Mouse (Mus musculus): ENCODE measurements around the gene 1700017B05Rik. TPM values are rescaled to one million over a fixed set of nuclear protein-coding genes. Genes with fewer than 3 reads are reported as not detected.

1700017B05Rik gene
- total RNA-seq, 2 experiments from 2014 or later: 11.5 to 16.7 TPM

DNA sequence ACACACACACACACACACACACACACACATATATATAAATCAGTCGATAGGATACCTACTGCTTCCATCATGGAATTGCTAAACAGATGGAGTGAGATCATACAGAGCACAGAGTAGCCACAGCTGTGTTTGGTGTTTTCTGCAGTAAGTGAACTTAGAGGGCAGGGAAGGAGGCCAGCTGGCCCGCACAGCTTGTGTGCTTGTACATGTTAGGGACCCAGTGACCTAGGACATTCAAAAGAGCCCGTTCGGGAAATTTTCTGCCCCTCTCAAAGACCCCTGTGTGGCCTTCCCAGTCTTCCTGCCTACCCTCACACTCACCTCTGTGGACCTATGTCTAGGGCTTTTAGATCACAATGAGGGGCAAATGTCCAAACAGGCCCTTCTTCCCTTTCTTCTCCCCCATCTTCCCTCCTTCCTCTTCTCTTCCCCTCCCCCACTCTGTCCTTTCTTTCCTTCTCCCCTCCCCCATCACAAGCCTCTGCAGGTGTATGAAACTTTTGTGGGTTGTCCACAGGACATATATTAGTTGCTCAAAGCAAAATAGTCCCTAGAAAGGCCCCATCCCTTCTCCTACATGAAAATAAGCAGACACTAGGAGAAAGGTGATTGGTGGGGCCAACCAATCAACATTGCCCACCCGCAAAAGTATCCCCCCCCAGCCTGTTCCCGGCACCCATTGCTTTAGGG is 11.5 kb upstream of the 1700017B05Rik start:
- intact Hi-C loops (cut with DNase I): no loop called here
- no peak for DNase-seq (ENCODE audit: low spot score in 2 of 2)

DNA sequence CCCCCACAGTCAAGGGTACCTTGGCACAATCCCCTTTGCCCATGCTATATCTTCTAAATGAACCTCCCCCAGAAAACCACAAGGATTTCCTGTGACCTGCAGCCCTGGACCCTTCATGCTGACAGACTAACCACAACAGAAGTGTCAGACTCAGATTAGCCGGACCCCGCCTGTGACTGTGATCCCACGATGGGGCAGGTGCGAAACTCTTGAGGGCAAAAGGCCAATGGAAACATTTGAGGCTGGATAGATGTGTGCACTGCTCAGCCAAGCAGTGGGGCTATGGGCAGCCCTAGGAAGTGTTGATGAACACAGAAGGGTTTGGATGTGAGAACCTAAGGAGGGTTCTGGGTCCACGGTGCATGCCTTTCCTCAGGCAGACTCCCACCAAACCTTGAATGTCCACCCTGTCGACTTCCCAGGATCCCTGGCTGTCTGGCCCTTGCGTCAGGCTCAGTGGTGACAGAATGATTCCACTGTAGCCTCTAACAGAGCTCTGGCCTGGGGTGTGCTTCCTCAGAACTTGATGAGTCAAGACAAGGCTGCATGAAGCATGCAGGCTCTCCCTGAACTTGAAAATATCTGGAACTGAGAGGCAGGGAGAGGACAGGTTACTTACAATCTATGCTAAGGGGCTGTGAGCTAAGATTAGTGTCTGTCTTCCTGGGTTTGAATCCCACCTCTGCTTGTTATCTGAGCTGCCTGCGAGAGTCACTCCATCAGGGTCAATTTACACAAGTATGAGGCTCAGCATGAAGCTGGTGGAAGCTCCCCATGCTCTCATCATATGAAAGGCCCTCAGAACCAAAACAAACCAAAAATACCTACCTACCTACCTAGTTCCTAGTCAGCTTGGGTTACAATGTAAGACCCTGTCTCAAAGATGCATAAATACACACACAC is 10.7 kb upstream of the 1700017B05Rik start:
- intact Hi-C loops (cut with DNase I): no loop called here
- DNase-seq (ENCODE audit: low spot score in 2 of 2): no peak

DNA sequence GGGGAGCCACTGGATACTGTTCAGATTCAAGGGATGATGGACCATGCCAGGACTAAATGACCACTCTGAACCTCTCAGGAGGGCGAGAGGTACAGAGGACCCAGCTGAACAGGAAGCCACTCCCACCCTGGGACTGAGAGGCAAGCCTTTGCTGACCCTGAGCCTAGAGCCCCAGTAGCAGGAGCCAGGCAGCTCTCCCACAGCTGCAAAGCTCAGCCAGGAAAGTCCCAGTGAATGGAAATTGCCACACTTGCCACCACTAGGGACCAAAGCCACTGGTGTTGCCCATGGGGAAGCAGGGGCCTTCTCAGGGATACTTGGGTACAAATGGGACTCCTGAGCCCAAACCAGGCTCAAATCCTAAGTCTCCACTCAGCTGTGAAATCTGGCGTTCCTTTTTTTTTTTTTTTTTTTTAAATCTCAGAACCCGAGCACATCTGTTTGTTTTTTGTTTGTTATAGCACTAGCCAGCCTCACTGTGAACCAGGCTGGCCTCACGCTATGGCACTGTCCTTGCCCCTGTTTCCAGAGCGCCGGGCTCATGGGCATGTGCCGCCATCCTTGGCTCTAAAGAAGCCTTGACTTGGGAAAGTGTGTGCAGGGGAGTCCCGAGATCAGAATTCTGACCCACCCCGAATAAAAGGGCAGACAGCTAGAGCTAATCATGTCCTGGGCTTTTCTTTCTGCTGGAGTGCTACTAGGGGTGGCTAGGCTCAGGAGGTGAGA is 9.6 kb upstream of the 1700017B05Rik start:
- intact Hi-C loops (cut with DNase I): no loop called here
- DNase-seq (ENCODE audit: low spot score in 2 of 2): no peak

DNA sequence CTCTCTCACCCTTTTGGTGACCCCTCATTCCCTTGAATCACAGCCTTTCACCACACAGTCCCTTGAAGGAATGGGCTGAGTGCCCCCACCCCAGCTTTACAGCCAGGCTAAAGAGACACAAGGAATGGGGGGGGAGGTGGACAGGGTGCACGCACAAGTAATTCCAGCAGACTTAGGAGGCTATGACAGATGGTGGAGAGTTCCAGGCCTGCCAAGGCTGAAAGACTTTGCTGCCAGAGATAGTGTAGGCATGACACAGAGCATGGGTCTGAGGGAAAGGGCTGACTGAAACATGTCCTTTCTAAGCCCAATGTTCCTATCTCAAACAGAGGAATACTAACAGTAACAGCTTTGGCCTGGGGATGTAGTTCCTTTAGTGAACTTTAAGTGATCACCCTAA is 8.7 kb upstream of the 1700017B05Rik start:
- DNase-seq (ENCODE audit: low spot score in 2 of 2): no peak
- intact Hi-C loops (cut with DNase I): no loop called here

DNA sequence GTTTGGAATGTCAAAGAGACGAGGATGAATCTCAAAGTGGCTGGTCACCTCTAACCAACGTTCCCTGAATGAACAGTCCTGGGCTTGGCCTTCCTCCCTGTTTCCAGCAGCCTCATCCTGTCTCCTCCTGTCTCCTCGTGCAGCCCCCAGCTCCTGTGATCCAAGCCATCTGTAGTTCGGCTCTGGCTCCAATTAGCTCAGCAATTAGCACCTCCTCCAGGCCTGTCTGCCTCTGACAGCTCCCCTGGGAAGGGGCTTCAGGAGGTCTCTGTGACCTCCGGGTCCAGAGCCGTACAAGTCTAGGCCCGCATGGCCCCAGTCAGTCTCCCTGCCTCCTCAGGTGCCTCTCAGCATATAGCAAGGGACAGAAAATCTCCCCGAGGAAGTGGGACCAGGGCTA is 8.0 kb upstream of the 1700017B05Rik start:
- intact Hi-C loops (cut with DNase I): no loop called here
- DNase-seq (ENCODE audit: low spot score in 2 of 2): no peak

DNA sequence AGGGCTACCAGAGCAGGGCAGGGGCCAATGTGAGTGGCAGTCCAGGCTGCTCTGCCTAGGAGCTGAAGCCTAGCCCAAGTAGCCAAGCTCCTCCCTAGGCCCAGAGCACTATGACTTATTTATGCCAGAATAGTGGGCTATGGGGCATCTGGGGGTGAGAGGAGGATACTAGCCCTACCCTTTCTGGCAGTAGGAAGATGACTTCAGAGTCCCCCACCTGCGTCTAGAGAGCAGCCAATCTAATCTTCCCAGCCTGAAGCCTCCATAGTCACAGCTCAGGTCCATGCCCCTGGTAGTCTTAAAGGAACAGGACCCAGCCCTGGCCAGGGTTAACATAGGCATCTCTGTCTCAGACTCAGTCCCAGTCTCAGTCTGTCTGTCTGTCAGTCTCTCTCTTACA is 7.0 kb upstream of the 1700017B05Rik start:
- intact Hi-C loops (cut with DNase I): no loop called here
- DNase-seq (ENCODE audit: low spot score in 2 of 2): no peak

DNA sequence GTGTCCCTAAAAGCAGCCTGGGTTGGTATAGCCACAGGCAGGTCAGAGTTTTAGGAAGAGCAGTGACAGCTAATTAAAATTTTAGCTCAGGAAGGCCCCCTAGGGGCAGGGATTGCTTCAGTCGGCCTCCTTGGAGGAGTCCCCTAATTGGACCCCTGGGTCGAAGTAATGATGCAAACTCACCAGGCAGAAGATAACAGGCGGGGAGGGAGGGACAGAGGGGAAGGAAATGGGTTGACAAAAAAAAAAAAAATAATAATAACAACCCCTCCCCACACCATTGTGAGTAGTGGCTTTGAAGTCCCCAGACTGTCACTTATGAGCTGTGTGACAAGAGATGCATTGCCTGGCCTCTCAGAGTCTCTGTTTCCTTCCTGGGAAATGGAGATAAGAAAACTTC is 6.2 kb upstream of the 1700017B05Rik start:
- intact Hi-C loops (cut with DNase I): no loop called here
- no peak for DNase-seq (ENCODE audit: low spot score in 2 of 2)

DNA sequence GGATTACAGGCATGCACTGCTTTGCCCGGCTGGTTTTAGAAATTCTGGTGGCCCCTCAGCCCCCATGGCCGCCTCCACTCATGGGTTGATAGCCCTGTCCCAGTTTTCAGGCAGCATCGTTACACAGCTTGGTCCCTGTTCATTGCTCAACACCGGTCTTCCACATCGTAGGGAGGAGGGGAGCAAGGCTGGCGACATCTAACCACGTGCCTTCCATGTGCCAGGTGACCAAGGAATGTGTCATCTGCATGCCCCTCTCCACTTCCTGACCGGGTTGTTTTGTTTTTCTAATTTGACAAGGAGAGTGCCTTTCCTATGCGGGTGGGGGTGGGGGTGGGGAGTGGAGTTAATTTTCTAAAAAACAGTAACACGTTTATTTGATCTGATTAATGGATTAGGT is 5.7 kb upstream of the 1700017B05Rik start:
- intact Hi-C loops (cut with DNase I): no loop called here
- DNase-seq (ENCODE audit: low spot score in 2 of 2): no peak

DNA sequence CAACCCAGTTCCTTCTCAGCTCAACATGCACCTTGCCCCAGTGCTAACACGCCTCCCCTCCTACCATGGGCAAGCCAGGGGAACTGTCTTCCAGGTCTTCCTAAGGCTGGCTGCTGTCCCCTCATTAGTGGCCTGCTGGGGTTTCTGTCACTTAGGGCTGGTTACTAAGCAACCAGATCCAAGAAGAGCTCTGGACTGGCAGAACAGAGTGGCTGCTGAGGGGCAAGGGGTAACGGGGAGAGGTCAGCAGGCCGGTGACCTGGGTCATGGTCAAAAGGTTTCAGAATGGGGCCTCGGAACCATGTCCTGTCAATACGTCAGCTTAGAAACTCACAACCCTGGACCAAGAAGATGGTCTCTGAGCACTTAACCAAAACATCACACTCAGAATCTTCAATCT is 5.0 kb upstream of the 1700017B05Rik start:
- intact Hi-C loops (cut with DNase I): no loop called here
- no peak for DNase-seq (ENCODE audit: low spot score in 2 of 2)

DNA sequence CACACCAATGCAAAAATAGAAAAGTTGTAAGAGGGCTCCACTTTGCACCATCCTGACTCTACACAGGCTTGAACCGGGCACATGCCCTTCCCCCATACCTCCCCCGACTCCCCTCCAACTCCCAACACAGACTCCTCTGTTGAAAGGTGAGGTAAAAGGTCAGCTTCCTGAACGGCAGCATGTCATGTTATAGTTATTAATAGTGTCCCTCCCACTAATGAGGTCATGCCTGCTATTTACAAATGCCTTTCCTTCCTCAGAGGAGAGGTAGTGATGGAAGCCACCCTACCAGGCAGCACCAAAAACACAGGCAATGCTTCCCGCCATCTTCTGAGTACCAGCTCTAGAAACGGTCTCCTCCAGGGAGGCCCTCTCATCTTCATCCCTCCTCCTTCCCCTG is 2.7 kb upstream of the 1700017B05Rik start:
- no peak for DNase-seq (ENCODE audit: low spot score in 2 of 2)
- intact Hi-C loops (cut with DNase I): no loop called here

DNA sequence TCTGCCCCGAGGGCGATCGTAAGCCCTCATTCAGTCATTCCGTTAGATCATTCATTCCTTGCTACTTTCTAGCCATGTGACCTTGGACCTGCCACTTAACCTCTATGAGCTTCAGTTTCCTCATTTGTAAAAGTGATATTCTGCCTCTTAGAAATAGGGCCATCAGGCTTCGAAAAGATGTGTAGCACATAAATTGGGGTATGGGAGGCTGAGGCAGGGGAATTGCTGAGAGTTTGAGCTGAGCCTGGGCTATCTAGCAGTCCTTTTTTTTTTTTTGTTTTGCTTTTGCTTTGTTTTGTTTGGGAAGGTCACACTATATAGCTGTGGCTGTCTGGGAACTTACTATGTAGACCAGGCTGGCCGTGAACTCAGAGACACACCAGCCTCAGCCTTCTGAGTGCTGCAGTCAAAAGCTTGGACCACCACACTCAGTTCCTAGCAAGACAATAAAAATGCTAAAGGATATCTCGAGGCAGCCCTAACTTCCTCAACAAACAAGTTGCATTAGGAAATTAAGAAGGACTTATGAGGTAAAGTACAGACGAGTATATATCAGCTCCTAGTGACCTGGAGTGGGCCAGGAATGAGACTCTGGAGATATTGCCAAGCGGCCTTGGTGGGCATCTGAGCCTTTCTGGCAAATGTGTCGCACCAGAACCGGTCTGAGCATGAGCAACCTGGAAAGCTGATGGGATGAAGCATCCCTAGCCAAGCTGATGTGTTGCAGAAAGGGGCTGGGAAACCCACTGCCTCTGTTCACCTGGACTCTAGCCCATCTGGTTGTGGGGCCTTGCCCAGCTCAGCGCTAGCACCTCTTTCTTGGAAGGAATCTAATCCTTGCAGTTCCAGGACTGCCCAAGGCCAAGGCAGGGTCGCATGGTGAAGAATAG is 628 bp upstream of the 1700017B05Rik start:
- DNase-seq (ENCODE audit: low spot score in 2 of 2): no peak
- intact Hi-C loops (cut with DNase I): no loop called here

DNA sequence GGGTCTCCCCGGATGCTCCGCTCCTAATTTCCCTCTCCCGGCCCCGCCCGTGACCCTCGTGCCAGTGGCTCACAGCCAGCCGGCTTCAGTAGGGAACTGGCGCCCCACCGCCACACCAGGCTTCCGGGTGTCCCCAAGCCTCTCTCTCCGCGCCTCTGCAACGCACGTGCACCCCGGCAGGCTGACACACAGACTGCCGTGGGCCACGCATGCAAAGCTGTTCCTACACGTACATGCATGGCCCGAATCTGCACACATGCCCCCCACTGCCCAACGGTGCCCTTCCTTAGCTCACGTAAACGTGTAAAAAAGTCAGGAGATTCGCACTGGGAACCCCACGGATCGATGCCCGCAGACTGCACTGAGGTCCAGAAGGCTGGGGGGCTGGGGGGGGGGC is 898 bp downstream of the 1700017B05Rik start:
- intact Hi-C loops (cut with DNase I): no loop called here
- peak; percentile 61 to 71 for DNase-seq (ENCODE audit: low spot score in 2 of 2)

DNA sequence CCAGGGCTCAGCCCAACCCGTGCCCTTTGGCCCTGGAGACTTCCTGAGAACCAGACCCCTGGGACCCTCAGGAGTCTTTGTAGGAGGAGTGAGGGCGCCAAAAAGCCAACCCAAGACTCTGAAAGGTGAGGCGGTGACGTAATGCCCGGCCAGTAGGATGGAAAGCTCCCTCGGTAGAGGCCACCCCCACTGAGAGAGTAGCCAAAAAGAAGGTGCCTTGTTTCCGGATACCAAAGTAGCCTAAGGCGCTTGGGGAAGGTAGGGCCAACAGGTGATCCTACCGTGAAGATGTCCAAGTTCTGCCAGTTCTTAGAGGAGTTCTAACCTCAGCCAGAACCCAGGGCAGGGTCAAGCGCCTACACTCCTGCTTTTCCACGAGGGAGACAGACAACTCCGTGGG is 1.5 kb downstream of the 1700017B05Rik start:
- intact Hi-C loops (cut with DNase I): no loop called here
- no peak for DNase-seq (ENCODE audit: low spot score in 2 of 2)

DNA sequence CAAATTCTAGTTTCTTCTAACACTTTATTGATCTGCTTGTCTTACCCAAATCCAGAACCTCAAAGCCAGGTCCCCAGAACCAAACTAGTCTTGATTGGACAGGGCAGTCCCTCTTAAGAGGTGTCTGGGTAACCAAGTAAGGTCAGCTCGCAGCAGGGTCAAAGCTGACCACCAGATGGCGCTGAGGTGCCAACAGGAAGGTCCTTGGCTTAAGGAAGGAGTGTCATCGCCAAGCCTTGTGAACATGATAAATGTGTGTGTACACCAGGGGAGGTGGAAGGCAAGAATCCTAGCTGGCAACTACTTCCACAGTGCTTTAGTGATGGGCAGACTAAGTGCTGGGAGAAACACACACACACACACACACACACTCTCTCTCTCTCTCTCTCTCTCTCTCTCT is 2.7 kb downstream of the 1700017B05Rik start:
- intact Hi-C loops (cut with DNase I): loop anchor here (1.0 kb wide), 1 partner anchor 174 kb away; no protein-coding TSS in a partner anchor
- DNase-seq (ENCODE audit: low spot score in 2 of 2): peak; percentile 91 to 93

DNA sequence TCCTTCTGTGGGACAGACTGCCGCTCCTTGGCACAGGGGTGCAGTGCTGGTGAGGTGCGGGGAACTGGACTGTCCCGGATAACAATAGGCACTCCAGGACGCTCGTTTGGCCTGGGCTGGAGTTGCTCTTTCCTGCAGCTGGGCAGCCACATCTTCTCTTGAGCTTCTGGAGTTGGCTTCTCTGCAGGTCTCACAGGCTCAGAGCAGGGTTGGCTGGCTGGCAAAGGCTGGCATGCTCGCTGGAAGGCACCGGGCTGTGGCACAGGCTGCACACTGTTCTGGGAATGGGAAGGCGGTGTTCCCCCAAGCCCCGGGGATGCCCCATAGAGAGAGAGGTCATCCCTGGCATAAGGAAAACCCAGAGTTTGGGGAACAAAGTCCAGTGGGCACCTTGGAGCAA is 4.8 kb downstream of the 1700017B05Rik start:
- intact Hi-C loops (cut with DNase I): no loop called here
- peak in 1 of 2 experiments; percentile 25 for DNase-seq (ENCODE audit: low spot score in 2 of 2)

DNA sequence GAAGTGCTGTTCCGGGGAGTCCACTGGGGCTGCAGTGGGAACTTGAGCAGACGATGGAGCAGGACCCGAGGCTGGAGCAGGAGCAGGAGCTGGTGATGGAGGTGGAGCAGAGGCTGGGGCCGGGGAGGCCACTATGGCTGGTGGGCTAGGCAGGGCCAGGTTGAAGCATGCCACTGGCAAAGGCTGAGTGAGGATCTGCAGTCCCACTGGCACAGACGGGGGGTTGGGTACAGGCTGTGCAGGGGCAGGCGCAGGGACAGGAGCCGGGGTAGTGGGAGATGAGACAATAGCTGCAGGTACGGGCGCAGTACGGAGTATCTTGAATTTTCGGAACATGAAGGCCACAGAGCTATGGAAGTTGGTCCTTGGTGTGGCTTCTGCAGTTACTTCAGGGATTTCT is 5.6 kb downstream of the 1700017B05Rik start:
- intact Hi-C loops (cut with DNase I): no loop called here
- DNase-seq (ENCODE audit: low spot score in 2 of 2): no peak

DNA sequence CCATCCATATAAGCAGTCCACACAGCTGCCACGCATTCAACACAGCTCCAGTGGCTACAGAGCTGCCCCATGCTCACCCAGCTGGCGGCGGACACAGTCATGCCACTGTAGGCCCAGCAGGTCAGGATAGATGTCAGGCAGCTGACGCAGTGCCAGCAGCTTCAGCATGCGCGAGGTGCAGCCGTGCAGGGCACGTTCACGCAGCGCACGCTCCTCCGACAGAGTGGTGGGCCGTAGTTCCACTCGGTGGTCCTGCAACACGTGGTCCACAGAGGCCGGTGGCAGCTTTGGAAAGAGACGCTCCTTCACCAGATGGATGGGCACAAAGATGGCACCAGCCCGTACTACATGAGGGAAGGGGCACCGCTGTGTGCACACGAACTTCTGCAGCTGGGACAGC is 6.1 kb downstream of the 1700017B05Rik start:
- DNase-seq (ENCODE audit: low spot score in 2 of 2): no peak
- intact Hi-C loops (cut with DNase I): no loop called here

DNA sequence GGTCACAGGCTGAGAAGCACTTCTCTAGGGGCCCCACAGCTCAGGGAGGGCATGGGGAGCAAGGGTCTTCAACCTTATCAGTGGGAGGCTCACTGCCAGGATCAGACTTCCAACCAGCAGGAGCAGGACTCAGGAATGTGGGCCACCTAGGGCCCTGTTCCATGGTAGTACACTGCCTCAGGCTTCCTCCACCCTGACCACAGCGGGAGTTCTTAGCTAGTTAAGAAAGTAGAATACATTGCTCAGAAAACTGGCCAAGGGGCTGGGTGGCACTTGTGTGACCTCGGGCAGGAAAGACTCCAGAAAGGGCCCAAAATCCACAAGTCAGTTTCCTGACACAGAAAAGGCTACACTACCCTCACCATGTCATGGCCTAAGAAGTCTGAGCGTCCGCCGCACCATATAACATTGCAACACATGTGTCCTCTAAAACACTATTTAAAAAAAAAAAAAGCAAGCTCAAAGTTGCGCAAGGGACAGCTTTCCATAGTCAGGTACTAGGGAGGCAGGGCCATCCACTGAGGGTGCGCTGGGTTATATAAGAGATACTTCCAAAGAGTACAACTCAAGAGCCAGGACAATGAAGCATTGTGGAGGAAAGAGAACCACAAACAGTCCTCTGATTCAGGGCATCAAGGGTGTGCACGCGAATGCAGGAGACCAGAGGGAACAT is 7.5 kb downstream of the 1700017B05Rik start:
- intact Hi-C loops (cut with DNase I): no loop called here

DNA sequence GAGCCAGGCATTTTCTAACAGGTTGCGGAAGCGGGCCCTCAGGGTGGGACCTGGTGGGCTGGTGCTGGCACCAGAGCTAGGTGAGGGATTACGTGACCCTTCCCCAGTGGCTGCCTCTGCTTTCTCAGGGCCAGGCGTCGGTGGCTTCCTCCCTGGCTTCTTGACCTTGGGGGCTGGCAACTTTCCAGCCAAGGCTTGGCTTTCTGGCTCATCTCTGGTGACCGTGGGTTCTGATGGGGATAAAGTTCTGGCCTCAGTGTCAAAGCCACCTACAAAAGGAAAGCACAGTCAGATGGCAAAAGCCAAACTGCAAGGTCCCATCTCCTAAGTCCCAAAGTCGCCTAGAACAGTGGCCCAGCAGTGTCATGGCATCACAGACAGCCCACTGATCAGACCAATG is 8.4 kb downstream of the 1700017B05Rik start:
- intact Hi-C loops (cut with DNase I): no loop called here
- no peak for DNase-seq (ENCODE audit: low spot score in 2 of 2)

More for the DNA sequence above, 7.5 kb downstream of the 1700017B05Rik start:
- no peak for DNase-seq (ENCODE audit: low spot score in 2 of 2)
